Mouse (Mus musculus) retina, postnatal 1 day (tissue): Measurements from ENCODE around the gene Jsrp1.
"Not testable (repeated sequence)": the region's sequence is repeated elsewhere in the genome, so short reads cannot be mapped to it uniquely, and the experiment has no call there.

Experiments
- DNase-seq: peaks from one replicate; pipeline ENCODE4 v3.0.0-alpha.2; 2012

The Jsrp1 gene

GRCm38 (mm10) chr10:80831136-80831535 is 17.8 kb upstream of the Jsrp1 start:
- peak; percentile 86 for DNase-seq

GRCm38 (mm10) chr10:80829359-80830278 is 16.3 kb upstream of the Jsrp1 start:
- no peak for DNase-seq

GRCm38 (mm10) chr10:80828587-80828986 is 15.3 kb upstream of the Jsrp1 start:
- DNase-seq, result not testable (repeated sequence)

- no peak for DNase-seq
Observed at GRCm38 (mm10) chr10:80827870-80828420, 14.6 kb upstream of the Jsrp1 start.

- no peak for DNase-seq
Observed at GRCm38 (mm10) chr10:80827063-80827869, 14.0 kb upstream of the Jsrp1 start.

GRCm38 (mm10) chr10:80826151-80827062 is 13.1 kb upstream of the Jsrp1 start, which contains the start of gene Oaz1:
Gene Oaz1 (plus strand): TSS chr10:80826656.
- DNase-seq, result peak; percentile 100

- no peak for DNase-seq
Observed at GRCm38 (mm10) chr10:80824827-80825226, 11.5 kb upstream of the Jsrp1 start.

- no peak for DNase-seq
Observed at GRCm38 (mm10) chr10:80823847-80824643, 10.7 kb upstream of the Jsrp1 start.

GRCm38 (mm10) chr10:80823316-80823715 is 10.0 kb upstream of the Jsrp1 start:
- no peak for DNase-seq

GRCm38 (mm10) chr10:80822528-80822927 is 9.2 kb upstream of the Jsrp1 start:
- DNase-seq, result no peak

GRCm38 (mm10) chr10:80821991-80822390 is 8.7 kb upstream of the Jsrp1 start:
- DNase-seq, result peak; percentile 61

- DNase-seq, result no peak
Observed at GRCm38 (mm10) chr10:80819406-80819805, 6.1 kb upstream of the Jsrp1 start.

GRCm38 (mm10) chr10:80818599-80819281 is 5.4 kb upstream of the Jsrp1 start:
- no peak for DNase-seq

GRCm38 (mm10) chr10:80817955-80818354 is 4.7 kb upstream of the Jsrp1 start:
- DNase-seq, result not testable (repeated sequence)

- DNase-seq, result no peak
Observed at GRCm38 (mm10) chr10:80817164-80817563, 3.9 kb upstream of the Jsrp1 start.

- not testable (repeated sequence) for DNase-seq
Observed at GRCm38 (mm10) chr10:80816303-80816702, 3.0 kb upstream of the Jsrp1 start.

- no peak for DNase-seq
Observed at GRCm38 (mm10) chr10:80814800-80815199, 1.5 kb upstream of the Jsrp1 start.

- no peak for DNase-seq
Observed at GRCm38 (mm10) chr10:80812391-80813041, 782 bp downstream of the Jsrp1 start.

GRCm38 (mm10) chr10:80810084-80810483 is 3.2 kb downstream of the Jsrp1 start:
- peak; percentile 40 for DNase-seq

- DNase-seq, result no peak
Observed at GRCm38 (mm10) chr10:80808985-80809632, 4.2 kb downstream of the Jsrp1 start.
